Mouse (Mus musculus) heart, embryonic 12.5 days (tissue): ENCODE data around the gene Pbx1. TPM values are rescaled to one million over a fixed set of nuclear protein-coding genes. Genes with fewer than 3 reads are reported as not detected.
A peak's percentile ranks its signal among the peaks of the same experiment; 100 is the strongest.

ENCODE experiments used
- ATAC-seq: fragments of 200-750 bp; cut with Nextera tagmentation; 2 replicates; pipeline ENCODE4 v1.8.0; 2017; ENCODE audit warnings: moderate TSS enrichment, moderate library complexity; ENCODE audit not compliant: insufficient number of reproducible peaks, low FRiP score
- H3K27ac ChIP-seq: fragments of 300-500 bp; sonication (generic); 2 replicates; pipeline ENCODE4 v1.5.1; 2016; ENCODE audit warnings: mild to moderate bottlenecking, moderate library complexity; ENCODE audit not compliant: poor library complexity, severe bottlenecking
- H3K27me3 ChIP-seq: fragments of 300-500 bp; sonication (generic); replicated peaks from 2 replicates; pipeline ENCODE4 v1.6.1; 2016; ENCODE audit warnings: mild to moderate bottlenecking, moderate library complexity
- H3K36me3 ChIP-seq: fragments of 300-500 bp; sonication (generic); 2 replicates; pipeline ENCODE4 v1.6.1; 2016; ENCODE audit warnings: mild to moderate bottlenecking, moderate library complexity
- H3K4me1 ChIP-seq: fragments of 300-500 bp; sonication (generic); replicated peaks from 2 replicates; pipeline ENCODE4 v1.6.1; 2016; ENCODE audit warnings: mild to moderate bottlenecking
- H3K4me2 ChIP-seq: fragments of 300-500 bp; sonication (generic); 2 replicates; pipeline ENCODE4 v1.6.1; 2016; ENCODE audit warnings: mild to moderate bottlenecking, moderate library complexity
- H3K4me3 ChIP-seq: fragments of 300-500 bp; sonication (generic); 2 replicates; pipeline ENCODE4 v1.5.1; 2016; ENCODE audit warnings: mild to moderate bottlenecking
- H3K9ac ChIP-seq: fragments of 300-500 bp; sonication (generic); 2 replicates; pipeline ENCODE4 v1.6.1; 2016; ENCODE audit warnings: mild to moderate bottlenecking, moderate library complexity
- H3K9me3 ChIP-seq: fragments of 300-500 bp; sonication (generic); replicated peaks from 2 replicates; pipeline ENCODE4 v1.6.1; 2016; ENCODE audit warnings: mild to moderate bottlenecking, moderate library complexity
- WGBS: fragments of 180-500 bp; shearing (Covaris S2); methylation state at CpG from one replicate; pipeline ENCODE4 v1.1.7; 2016; 5-methylcytosine and 5-hydroxymethylcytosine counted together
- polyA plus RNA-seq: library from polyadenylated mRNA; unstranded; fragments of >200 nt; fragmentation: Nextera tagmentation; extraction: Ambion mirVana; gene quantifications from 2 replicates; pipeline ENCODE4 v1.2.1, GENCODE M21; 2016

The Pbx1 gene
- polyA plus RNA-seq, 1 experiment from 2014 or later, result 26.3 TPM

DNA sequence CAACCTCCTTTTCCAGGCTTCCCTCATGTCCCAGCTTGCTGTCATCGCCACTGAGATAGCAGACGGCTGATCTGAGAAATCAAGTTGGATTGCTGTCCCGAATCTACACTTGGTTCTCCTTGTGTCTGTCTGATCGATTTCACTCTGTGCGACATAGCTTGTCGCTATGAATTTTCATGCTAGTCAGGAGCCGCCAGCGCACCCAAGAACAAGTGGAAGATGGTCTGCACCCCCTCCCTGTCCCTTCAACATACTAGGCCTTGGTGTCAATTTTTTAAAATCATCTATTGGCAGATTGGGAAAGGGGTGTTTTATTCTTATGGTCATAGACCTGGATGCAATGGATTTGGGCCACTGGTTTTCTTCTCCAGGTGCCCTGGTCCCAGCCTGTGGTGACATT lies 249.3 kb downstream of the Pbx1 start:
- H3K4me3 ChIP-seq, result no peak overlapping the region
- no peak overlapping the region for H3K27ac ChIP-seq
- H3K36me3 ChIP-seq, result peaks cover 44% of the 10 kb centered on the region
- H3K4me2 ChIP-seq, result no peak overlapping the region
- H3K4me1 ChIP-seq, result peaks cover 25% of the 10 kb centered on the region
- no peaks in the 10 kb centered on the region for H3K9me3 ChIP-seq
- WGBS, result 91% methylated on average over 8 of the region's 8 CpGs
- H3K9ac ChIP-seq, result no peak overlapping the region
- no peak for ATAC-seq
- no peaks in the 10 kb centered on the region for H3K27me3 ChIP-seq

DNA sequence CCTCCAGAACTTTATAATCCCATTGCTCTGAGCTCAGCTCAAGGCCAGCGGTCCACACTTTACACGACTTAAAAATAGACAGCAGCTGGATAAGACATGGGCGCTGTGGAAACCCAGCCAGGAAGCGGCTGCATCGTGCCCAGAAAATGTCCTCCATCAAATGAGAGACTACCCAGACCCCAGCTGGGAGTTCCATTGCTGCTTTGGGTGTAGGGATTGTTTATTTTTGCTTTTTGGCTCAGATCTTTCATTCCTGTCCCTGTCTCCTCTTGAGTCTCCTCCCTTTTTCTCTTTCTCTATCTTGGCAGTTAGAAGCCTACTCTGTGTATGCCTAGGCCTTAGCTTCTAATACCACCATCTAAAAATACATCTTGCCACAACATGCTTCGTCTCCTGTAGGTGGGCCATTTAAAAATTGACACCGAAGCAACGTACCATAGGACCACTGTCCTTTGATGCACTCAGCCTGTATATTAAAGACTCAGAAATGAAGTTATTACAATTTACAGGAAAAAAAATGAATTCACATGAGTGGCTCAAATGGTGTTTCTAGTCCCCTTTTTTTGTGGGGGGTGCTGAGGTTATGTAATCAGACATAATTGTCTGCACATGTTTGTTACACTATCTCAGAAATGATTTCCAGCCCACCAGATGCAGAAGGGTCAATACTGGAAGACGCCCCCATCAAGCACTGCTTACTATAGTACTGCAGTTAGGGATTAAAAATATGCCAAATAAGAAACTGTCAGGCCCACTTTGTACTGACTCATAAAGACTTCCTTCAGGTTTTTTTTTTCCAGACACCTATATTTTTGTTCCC lies 251.2 kb downstream of the Pbx1 start:
- Histone ChIP-seq H3K4me3 (no peak overlapping the region), H3K9ac (no peak overlapping the region), H3K4me2 (no peak overlapping the region), H3K9me3 (no peaks in the 10 kb centered on the region), H3K27me3 (no peaks in the 10 kb centered on the region), H3K27ac (peak overlapping the region; percentile 43; the same call in 1 of the 2 replicates), H3K36me3 (peaks cover 40% of the 10 kb centered on the region), H3K4me1 (peaks cover 25% of the 10 kb centered on the region)
- 48% methylated on average over 9 of the region's 9 CpGs for WGBS
- ATAC-seq, result peak; percentile 66

DNA sequence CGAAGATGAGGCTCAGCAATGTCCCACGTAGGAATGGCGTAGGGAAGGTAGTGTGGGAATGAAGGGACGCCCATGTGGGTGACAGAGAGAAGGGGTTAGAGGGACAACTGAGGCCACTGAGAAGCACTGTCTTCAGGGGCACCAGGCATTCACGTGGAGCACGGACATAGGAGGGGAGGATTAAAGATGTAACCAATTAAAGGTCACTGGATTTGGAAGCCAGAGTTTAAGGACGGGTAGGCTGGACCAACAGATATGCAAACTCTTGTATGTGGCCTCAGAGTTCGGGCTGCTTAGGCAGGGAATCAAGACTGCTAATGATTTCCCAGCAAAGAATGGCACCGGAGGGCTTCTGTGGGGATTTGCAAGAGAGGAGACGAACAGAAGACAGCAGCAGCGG lies 252.4 kb downstream of the Pbx1 start:
- Histone ChIP-seq H3K27me3 (no peaks in the 10 kb centered on the region), H3K9me3 (no peaks in the 10 kb centered on the region), H3K27ac (no peak overlapping the region), H3K9ac (no peak overlapping the region), H3K4me3 (no peak overlapping the region), H3K4me1 (peaks cover 25% of the 10 kb centered on the region), H3K4me2 (no peak overlapping the region), H3K36me3 (peaks cover 38% of the 10 kb centered on the region)
- no peak for ATAC-seq
- WGBS, result 88% methylated on average over 11 of the region's 11 CpGs

DNA sequence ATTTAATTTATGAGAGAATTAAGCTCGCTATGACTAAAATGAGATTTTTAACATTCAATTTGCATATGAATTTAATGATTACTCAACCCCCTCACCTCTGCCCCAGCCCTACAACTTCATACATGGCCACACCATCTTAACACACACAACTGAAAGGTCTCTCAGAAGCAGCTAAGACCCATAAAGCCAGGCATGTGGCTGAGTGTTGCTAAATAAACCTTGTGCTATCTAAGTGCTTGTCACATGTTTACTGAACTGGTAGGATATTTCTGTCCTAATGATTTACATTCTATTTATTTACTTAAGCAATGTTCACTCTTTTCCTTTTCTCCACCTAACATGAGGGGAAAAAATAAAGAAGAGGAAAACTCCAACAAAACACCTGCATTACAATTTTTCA lies 253.5 kb downstream of the Pbx1 start:
- ATAC-seq, result no peak
- no peak overlapping the region for H3K9ac ChIP-seq
- H3K9me3 ChIP-seq, result no peaks in the 10 kb centered on the region
- 93% methylated on average over 1 of the region's 1 CpGs for WGBS
- peaks cover 38% of the 10 kb centered on the region for H3K36me3 ChIP-seq
- H3K4me3 ChIP-seq, result no peak overlapping the region
- peaks cover 25% of the 10 kb centered on the region for H3K4me1 ChIP-seq
- no peak overlapping the region for H3K4me2 ChIP-seq
- H3K27ac ChIP-seq, result no peak overlapping the region
- no peaks in the 10 kb centered on the region for H3K27me3 ChIP-seq

DNA sequence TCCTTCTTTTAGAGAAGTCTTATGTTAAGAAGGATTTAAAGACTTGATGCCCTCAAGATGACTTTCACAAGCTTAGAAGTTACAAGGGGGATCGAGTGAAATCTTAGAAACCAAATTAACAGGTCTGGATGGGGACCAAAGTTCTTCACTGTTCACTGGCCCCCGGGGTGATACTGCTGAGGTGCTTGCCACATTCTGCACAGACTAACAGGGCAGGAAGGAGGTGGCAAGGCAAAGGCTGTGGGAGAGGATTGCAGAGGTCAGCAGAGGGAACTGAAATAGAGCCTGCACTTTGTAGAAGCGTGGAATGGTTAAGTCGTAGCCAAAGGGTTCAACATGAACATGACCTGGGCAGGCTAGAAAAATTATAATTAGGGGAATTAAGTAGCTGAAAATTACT lies 256.5 kb downstream of the Pbx1 start:
- Histone ChIP-seq H3K9ac (no peak overlapping the region), H3K9me3 (no peaks in the 10 kb centered on the region), H3K27me3 (no peaks in the 10 kb centered on the region), H3K4me1 (peaks cover 14% of the 10 kb centered on the region), H3K4me2 (no peak overlapping the region), H3K36me3 (peaks cover 15% of the 10 kb centered on the region), H3K27ac (no peak overlapping the region), H3K4me3 (no peak overlapping the region)
- WGBS, result 84% methylated on average over 4 of the region's 4 CpGs
- no peak for ATAC-seq

DNA sequence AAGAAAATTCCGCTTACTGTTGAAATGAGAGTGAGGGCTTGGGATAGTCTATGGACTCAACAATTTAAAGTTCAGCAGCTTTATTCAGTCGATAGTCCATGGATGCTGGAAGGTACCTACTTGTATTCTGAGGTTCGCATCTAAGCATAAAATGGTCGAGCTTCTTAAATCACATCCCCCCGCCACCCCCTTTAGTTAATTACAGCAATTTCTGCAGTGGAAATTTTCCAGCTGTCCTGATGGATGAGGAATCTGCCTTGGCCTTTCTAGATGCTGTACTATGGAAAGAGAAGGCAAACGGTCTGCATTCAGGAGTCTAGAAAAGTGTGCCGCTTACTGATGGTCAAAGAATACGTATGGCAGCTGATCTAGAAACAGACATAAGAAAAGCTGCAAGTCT lies 262.3 kb downstream of the Pbx1 start:
- 86% methylated on average over 8 of the region's 8 CpGs for WGBS
- H3K27ac ChIP-seq, result no peak overlapping the region
- H3K36me3 ChIP-seq, result peaks cover 6% of the 10 kb centered on the region
- no peak overlapping the region for H3K4me2 ChIP-seq
- H3K27me3 ChIP-seq, result no peaks in the 10 kb centered on the region
- no peak overlapping the region for H3K9ac ChIP-seq
- peaks cover 18% of the 10 kb centered on the region for H3K4me1 ChIP-seq
- no peaks in the 10 kb centered on the region for H3K9me3 ChIP-seq
- H3K4me3 ChIP-seq, result no peak overlapping the region
- no peak for ATAC-seq

DNA sequence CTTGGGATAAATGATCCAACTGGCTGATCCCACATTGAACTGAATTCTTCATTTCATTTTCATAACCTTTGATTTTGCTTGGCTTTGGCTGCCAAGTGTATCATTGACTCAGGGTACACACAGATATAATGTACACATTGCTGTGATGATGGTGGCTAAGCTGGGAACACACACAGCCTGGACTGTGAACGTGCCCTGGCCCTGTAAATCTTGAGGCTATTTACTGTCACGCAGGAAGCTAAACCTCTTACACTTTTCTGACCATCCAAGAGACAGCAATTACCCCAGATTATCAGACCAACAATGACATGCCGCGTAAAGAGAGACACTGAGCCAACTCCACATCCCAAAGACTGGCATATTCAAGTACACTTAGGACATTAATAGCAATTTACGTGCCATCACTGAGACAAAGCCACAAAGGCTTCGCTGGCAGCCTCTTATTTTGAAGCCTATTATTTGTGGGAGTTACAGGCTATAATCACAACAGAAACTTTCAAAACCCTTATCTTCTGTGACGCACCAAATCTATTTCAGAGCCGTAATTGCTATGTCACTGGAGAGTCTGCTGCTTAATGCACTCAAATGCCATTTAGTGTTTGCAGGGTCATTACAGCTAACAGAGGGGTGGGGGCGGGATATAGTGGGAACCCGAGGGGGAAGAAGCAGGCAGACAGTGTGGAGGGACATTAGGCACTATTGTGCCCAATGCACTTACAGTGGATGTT lies 262.9 kb downstream of the Pbx1 start:
- 72% methylated on average over 10 of the region's 10 CpGs for WGBS
- H3K27ac ChIP-seq, result no peak overlapping the region

DNA sequence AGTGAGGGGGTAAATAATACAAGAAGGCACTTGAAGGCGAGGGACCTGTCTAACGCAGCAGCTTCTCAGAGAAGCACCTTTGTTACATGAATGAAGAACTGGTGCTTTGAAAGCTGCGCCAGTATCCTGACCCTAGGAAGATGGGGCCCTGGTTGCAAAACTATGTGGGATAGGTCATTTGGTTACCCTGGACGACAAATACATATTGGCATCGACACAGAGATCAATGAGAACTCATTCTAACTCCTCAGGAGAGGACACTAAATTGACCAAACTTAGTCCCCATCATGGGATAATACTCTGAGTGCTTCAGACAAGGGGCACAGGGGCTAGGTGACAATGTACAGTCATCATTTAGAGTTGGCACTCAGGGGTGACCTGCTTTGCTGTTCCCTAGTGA lies 264.3 kb downstream of the Pbx1 start:
- 87% methylated on average over 5 of the region's 5 CpGs for WGBS
- H3K36me3 ChIP-seq, result no peaks in the 10 kb centered on the region
- no peak for ATAC-seq
- H3K9ac ChIP-seq, result no peak overlapping the region
- H3K27me3 ChIP-seq, result no peaks in the 10 kb centered on the region
- no peak overlapping the region for H3K4me2 ChIP-seq
- no peak overlapping the region for H3K27ac ChIP-seq
- no peaks in the 10 kb centered on the region for H3K9me3 ChIP-seq
- no peak overlapping the region for H3K4me3 ChIP-seq
- H3K4me1 ChIP-seq, result peaks cover 24% of the 10 kb centered on the region

More for the DNA sequence above, 262.9 kb downstream of the Pbx1 start:
- Histone ChIP-seq H3K27me3 (no peaks in the 10 kb centered on the region), H3K4me1 (peaks cover 23% of the 10 kb centered on the region), H3K9me3 (no peaks in the 10 kb centered on the region), H3K9ac (no peak overlapping the region), H3K4me2 (no peak overlapping the region), H3K36me3 (peaks cover 6% of the 10 kb centered on the region), H3K4me3 (no peak overlapping the region)
- ATAC-seq, result no peak

DNA sequence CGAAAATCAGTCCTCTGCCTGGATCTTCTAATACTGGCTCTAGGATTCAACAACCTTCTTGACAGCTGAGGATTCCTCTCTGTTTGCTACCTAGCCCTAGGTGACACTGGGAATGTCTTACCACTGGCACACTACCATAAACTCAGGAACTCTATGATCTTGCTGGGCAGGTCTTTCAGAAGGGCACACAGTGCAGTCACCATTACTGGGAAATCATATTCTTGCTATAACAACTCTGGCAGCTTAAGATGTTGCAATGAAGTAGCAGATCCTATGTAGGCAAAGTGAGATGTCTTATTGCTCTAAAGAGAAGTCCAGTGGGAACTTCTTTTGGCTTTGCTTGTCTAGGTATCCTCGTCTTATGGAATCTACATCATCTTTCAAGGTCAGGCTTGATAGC lies 265.2 kb downstream of the Pbx1 start:
- no peak overlapping the region for H3K9ac ChIP-seq
- no peaks in the 10 kb centered on the region for H3K27me3 ChIP-seq
- peaks cover 24% of the 10 kb centered on the region for H3K4me1 ChIP-seq
- H3K36me3 ChIP-seq, result no peaks in the 10 kb centered on the region
- H3K27ac ChIP-seq, result no peak overlapping the region
- H3K4me2 ChIP-seq, result no peak overlapping the region
- WGBS, result 82% methylated on average over 2 of the region's 2 CpGs
- H3K4me3 ChIP-seq, result no peak overlapping the region
- no peak for ATAC-seq
- H3K9me3 ChIP-seq, result no peaks in the 10 kb centered on the region

DNA sequence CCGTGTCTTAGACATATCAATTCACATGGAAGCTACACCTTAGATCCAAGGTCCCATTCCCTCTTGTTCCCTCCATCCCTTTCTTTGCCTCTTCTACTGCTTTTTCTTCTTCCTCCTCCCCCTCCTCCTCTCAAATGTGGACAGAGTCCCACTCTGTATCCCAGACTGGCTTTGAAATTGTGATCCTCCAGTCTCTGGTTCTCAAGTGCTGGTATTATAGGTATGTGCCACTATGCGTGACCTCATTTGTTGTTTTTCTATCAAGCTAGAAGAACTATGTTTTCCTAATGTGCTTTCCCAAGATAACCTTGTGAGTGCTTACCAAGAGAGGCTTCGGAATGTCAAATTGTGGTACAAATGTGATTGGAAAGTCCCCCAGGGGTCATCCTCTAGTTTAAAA lies 267.1 kb downstream of the Pbx1 start:
- no peak for ATAC-seq
- no peak overlapping the region for H3K4me3 ChIP-seq
- peaks cover 23% of the 10 kb centered on the region for H3K4me1 ChIP-seq
- WGBS, result 47% methylated on average over 3 of the region's 3 CpGs
- no peak overlapping the region for H3K9ac ChIP-seq
- H3K36me3 ChIP-seq, result peaks cover 4% of the 10 kb centered on the region
- H3K4me2 ChIP-seq, result no peak overlapping the region
- H3K9me3 ChIP-seq, result no peaks in the 10 kb centered on the region
- H3K27me3 ChIP-seq, result no peaks in the 10 kb centered on the region
- H3K27ac ChIP-seq, result no peak overlapping the region

DNA sequence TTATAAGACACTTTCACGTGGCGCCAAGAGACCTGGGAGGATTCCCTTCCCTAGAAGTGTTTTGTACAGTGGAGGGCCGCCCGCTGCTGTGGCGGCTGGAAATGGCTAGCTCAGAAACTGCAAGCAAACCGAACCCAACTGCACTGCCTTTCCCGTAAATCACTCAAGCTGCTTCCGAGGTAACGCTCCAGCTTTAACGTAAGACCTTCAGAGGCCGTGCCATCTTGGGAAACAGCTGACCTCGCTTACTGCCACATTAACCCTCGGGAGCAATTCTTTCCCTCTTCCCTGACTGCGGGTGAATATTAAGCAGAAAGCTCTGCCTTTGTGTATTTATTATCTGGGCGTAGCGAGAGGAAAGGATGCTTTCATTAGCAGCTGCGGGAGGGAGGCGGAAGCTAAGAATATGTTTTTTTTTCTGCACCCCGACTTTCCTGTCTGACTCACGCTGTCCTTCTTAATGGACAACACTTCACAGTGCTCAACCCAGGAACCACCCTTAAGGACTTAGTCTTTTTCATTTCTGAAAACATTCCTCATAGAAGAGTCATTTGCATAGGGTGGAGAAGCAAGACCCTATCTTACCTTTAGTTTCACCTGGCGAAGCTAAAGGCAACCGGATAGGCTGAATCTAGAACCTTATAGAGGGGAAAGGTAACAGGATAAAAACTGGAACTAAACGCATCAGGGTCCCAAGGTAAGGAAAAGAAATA lies 268.4 kb downstream of the Pbx1 start:
- WGBS, result 79% methylated on average over 23 of the region's 23 CpGs
- peaks cover 17% of the 10 kb centered on the region for H3K4me1 ChIP-seq
- H3K9me3 ChIP-seq, result no peaks in the 10 kb centered on the region
- no peak overlapping the region for H3K4me3 ChIP-seq
- H3K9ac ChIP-seq, result no peak overlapping the region
- no peaks in the 10 kb centered on the region for H3K27me3 ChIP-seq
- H3K4me2 ChIP-seq, result no peak overlapping the region
- peaks cover 10% of the 10 kb centered on the region for H3K36me3 ChIP-seq
- H3K27ac ChIP-seq, result no peak overlapping the region
- ATAC-seq, result no peak
